Mouse (Mus musculus) ES-Bruce4 (cell line): Measurements from ENCODE around the gene Chst8. TPM values are rescaled to one million over a fixed set of nuclear protein-coding genes. Genes with fewer than 3 reads are reported as not detected.

Experiments used
- H3K27ac ChIP-seq: 2 replicates; pipeline ENCODE4 v1.5.1; 2012; ENCODE audit warnings: low read length, inconsistent platforms; ENCODE audit not compliant: insufficient read depth
- H3K27me3 ChIP-seq: 2 replicates; pipeline ENCODE4 v1.6.1; 2012; ENCODE audit warnings: mild to moderate bottlenecking, low read length, inconsistent platforms; ENCODE audit not compliant: control insufficient read depth, poor library complexity, insufficient read depth, severe bottlenecking
- H3K36me3 ChIP-seq: 2 replicates; pipeline ENCODE4 v1.6.1; 2012; ENCODE audit warnings: inconsistent platforms, mild to moderate bottlenecking, low read length, moderate library complexity; ENCODE audit not compliant: control insufficient read depth, poor library complexity, insufficient read depth, severe bottlenecking
- H3K4me1 ChIP-seq: one replicate; pipeline ENCODE4 v1.8.1; 2011; ENCODE audit warnings: low read length; ENCODE audit not compliant: control insufficient read depth, insufficient read depth
- H3K4me3 ChIP-seq: 2 replicates; pipeline ENCODE4 v1.5.1; 2011; ENCODE audit warnings: low read depth, mild to moderate bottlenecking, low read length
- H3K9ac ChIP-seq: 2 replicates; pipeline ENCODE4 v1.6.1; 2012; ENCODE audit warnings: low read depth, mild to moderate bottlenecking, inconsistent platforms; ENCODE audit not compliant: poor library complexity, severe bottlenecking
- H3K9me3 ChIP-seq: replicated peaks from 2 replicates; pipeline ENCODE4 v1.6.1; 2012; ENCODE audit warnings: mild to moderate bottlenecking, low read length, inconsistent platforms; ENCODE audit not compliant: control insufficient read depth, poor library complexity, insufficient read depth, severe bottlenecking
- CTCF ChIP-seq: IDR thresholded peaks from one replicate; pipeline ENCODE4 v1.8.1; 2011; ENCODE audit warnings: low read depth, low read length
- EP300 ChIP-seq: IDR thresholded peaks from 2 replicates; pipeline ENCODE4 v1.6.1; 2011; ENCODE audit warnings: low read depth, low read length; ENCODE audit not compliant: insufficient read depth
- POLR2A ChIP-seq: IDR thresholded peaks from one replicate; pipeline ENCODE4 v1.8.1; 2011; ENCODE audit warnings: low read length; ENCODE audit not compliant: insufficient read depth
- polyA plus RNA-seq: library from polyadenylated mRNA; stranded (reverse); fragments of >200 nt; gene quantifications from 2 replicates; pipeline ENCODE4 v1.2.4, GENCODE M21; 2011; ENCODE audit warnings: low read depth; ENCODE audit not compliant: missing spikeins, insufficient read depth, insufficient read length

Gene Chst8
- polyA plus RNA-seq, 1 experiment = 4.8 TPM

DNA sequence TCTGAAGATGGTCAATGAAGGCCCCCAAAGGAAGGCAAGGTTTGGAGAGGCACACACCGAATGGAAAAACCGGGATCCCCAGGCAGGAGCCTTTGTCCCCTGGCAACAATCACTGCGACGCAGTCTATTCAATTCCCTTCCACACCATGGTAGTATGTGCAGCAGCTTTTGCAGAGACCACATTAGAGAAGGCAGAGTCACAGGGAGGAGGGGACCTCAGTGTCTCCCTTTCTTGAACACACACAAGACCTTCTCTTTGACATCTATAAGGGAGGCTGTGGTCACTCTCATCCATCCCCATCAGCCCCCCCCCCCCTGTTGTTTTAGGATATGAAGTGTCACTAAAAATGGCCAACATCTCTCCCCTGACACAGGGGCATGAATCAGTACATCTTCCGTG, 39.2 kb downstream of the Chst8 start:
- Histone ChIP-seq H3K4me3 (no peak overlapping the region), H3K9me3 (no peaks in the 10 kb centered on the region), H3K36me3 (no peaks in the 10 kb centered on the region), H3K4me1 (no peaks in the 10 kb centered on the region), H3K9ac (no peak overlapping the region), H3K27me3 (no peaks in the 10 kb centered on the region), H3K27ac (no peak overlapping the region)
- TF ChIP-seq CTCF = no peak
- TF ChIP-seq POLR2A = no peak
- TF ChIP-seq EP300 = no peak

DNA sequence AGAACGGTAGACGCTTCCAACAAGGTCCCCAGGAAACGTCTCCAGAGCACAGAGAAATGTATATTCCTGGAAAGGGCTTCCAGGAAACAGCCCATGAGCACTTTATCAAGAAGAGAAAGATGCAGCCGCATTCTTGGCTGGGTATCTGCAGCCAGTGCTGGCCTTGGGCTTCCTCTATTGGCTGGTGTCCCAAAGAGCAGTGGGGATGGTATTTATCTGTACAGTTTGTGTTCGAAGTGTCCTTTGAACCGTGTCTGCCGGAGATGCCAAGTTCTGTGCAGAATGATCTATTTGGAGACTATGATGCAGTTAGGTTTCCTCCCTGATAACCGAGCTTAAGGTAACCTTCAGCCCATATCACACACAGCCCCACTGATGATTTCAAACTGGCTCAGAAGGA, 43.0 kb downstream of the Chst8 start:
- Histone ChIP-seq H3K9me3 (no peaks in the 10 kb centered on the region), H3K4me1 (no peaks in the 10 kb centered on the region), H3K4me3 (no peak overlapping the region), H3K9ac (no peak overlapping the region), H3K27ac (no peak overlapping the region), H3K27me3 (no peaks in the 10 kb centered on the region), H3K36me3 (no peaks in the 10 kb centered on the region)
- TF ChIP-seq POLR2A (no peak), CTCF (no peak), EP300 (no peak)

DNA sequence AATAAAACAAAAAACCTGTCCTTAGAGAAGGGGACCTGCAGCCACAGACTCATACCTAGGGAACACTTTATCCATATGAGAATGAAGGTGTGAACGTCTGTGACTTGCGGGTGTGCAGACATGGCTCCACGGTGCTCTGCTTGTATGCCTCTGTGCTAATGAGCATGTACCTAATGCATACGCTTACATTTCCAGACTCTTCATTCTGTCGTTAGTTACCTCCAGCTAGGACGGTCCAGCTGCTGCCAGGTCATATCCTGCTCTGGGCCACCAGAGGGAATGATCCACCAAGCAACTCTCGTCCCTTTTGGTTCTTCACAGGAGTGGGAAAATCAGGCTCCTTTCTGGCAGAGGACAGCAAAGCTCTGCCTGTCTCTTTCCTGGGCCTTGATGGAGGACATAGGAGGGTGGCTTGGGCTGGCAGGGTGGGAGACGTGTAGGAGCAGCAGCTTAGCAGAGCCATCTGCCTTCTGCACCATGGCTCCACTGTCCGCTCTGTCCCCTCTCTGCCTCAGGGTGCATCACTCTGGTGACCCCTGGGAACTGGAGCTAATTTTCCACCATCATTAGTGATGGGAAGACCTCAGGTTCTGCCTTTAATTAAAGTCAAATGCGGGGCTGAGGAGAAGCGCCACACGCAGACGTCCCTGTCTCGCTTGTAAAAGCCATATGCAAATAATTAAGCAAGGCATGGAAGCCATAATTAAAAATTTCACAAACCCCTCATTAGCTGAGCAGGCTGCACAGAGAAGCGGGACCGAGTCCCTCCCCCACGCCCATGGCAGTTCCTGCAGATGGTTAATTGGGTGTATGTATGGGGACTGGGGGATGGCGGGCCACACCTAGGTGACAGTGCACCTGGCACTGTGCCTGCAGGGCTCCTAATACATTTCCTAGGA, 48.0 kb downstream of the Chst8 start:
- no peak overlapping the region for H3K4me3 ChIP-seq
- H3K4me1 ChIP-seq = no peaks in the 10 kb centered on the region
- no peaks in the 10 kb centered on the region for H3K27me3 ChIP-seq
- no peak for TF ChIP-seq CTCF
- TF ChIP-seq POLR2A = no peak
- TF ChIP-seq EP300 = no peak
- H3K9ac ChIP-seq = no peak overlapping the region
- H3K27ac ChIP-seq = no peak overlapping the region
- no peaks in the 10 kb centered on the region for H3K36me3 ChIP-seq
- H3K9me3 ChIP-seq = no peaks in the 10 kb centered on the region

DNA sequence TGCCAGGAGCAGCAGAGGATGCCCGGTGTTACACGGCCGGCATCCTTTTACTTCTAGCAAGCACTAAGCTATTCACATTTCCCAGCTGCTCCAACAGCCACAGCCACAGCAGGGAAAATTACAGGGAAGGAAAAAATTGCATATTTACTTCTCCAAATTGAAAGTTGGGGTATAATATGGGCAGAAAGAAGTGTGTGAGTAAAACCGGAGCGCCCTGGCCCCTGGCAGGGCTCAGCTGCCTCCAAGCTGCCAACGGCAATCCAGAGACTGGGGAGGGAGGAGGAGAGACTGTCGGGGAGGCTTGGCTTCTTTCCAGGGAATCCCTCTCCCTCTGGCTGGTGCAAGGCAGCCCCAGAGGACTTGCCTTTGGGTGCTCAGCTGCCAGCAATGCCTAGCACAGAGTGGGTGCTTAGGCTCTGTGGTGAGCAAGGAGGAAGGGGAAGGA, 53.1 kb downstream of the Chst8 start:
- no peak overlapping the region for H3K4me3 ChIP-seq
- no peak for TF ChIP-seq EP300
- no peak for TF ChIP-seq CTCF
- no peak for TF ChIP-seq POLR2A
- no peaks in the 10 kb centered on the region for H3K27me3 ChIP-seq
- H3K9ac ChIP-seq = no peak overlapping the region
- H3K36me3 ChIP-seq = no peaks in the 10 kb centered on the region
- H3K4me1 ChIP-seq = no peaks in the 10 kb centered on the region
- H3K27ac ChIP-seq = no peak overlapping the region
- no peaks in the 10 kb centered on the region for H3K9me3 ChIP-seq

DNA sequence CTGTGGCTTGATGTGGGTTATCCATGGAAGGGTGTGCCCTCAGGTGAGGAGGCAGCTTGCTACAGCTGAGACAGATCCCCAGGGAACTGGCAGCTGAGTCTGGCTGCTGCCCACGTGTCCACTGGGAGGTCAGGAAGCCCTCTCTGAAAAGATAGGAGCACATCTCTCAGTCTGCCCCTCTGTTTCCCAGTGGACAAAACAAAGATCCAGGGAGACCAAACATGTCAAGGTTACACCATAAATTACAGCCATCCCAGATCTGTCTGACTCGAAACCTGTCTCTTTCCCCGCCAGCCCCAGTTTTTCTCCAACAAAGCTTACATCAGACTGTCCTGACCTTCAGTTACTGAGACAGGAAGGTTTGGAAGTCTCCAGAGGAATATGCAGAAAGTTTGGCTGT, 53.8 kb downstream of the Chst8 start:
- no peaks in the 10 kb centered on the region for H3K4me1 ChIP-seq
- no peak overlapping the region for H3K9ac ChIP-seq
- no peak overlapping the region for H3K4me3 ChIP-seq
- H3K9me3 ChIP-seq = no peaks in the 10 kb centered on the region
- no peak overlapping the region for H3K27ac ChIP-seq
- no peaks in the 10 kb centered on the region for H3K27me3 ChIP-seq
- H3K36me3 ChIP-seq = no peaks in the 10 kb centered on the region
- no peak for TF ChIP-seq POLR2A
- TF ChIP-seq CTCF = no peak
- no peak for TF ChIP-seq EP300

GRCm38 (mm10) chr7:34757513-34757912, 55.0 kb downstream of the Chst8 start:
- no peak overlapping the region for H3K27ac ChIP-seq
- TF ChIP-seq CTCF (peak; percentile 56), EP300 (no peak)

More at GRCm38 (mm10) chr7:34757513-34757912, 55.0 kb downstream of the Chst8 start:
- Histone ChIP-seq H3K4me1 (no peaks in the 10 kb centered on the region), H3K4me3 (no peak overlapping the region), H3K9me3 (no peaks in the 10 kb centered on the region), H3K9ac (no peak overlapping the region), H3K27me3 (no peaks in the 10 kb centered on the region), H3K36me3 (no peaks in the 10 kb centered on the region)
